Mouse (Mus musculus) limb, embryonic 12.5 days (tissue): ENCODE results near the gene Ctsl. TPM values are rescaled to one million over a fixed set of nuclear protein-coding genes. Genes with fewer than 3 reads are reported as not detected.

Experiments
- ATAC-seq: fragments of 200-750 bp; cut with Nextera tagmentation; 2 replicates; pipeline ENCODE4 v1.8.0; 2017; ENCODE audit warnings: low read depth, moderate TSS enrichment; ENCODE audit not compliant: insufficient number of reproducible peaks, insufficient read depth, low FRiP score, low TSS enrichment
- H3K27ac ChIP-seq: fragments of 300-500 bp; sonication (generic); 2 replicates; pipeline ENCODE4 v1.5.1; 2016; ENCODE audit warnings: mild to moderate bottlenecking, moderate library complexity
- H3K27me3 ChIP-seq: fragments of 300-500 bp; sonication (generic); 2 replicates; pipeline ENCODE4 v1.6.1; 2016; ENCODE audit warnings: mild to moderate bottlenecking, moderate library complexity
- H3K36me3 ChIP-seq: fragments of 300-500 bp; sonication (generic); 2 replicates; pipeline ENCODE4 v1.6.1; 2016; ENCODE audit warnings: mild to moderate bottlenecking, moderate library complexity
- H3K4me1 ChIP-seq: fragments of 300-500 bp; sonication (generic); replicated peaks from 2 replicates; pipeline ENCODE4 v1.6.1; 2016
- H3K4me2 ChIP-seq: fragments of 300-500 bp; sonication (generic); 2 replicates; pipeline ENCODE4 v1.6.1; 2016; ENCODE audit warnings: mild to moderate bottlenecking, moderate library complexity
- H3K4me3 ChIP-seq: fragments of 300-500 bp; sonication (generic); replicated peaks from 2 replicates; pipeline ENCODE4 v1.5.1; 2016; ENCODE audit warnings: mild to moderate bottlenecking
- H3K9ac ChIP-seq: fragments of 300-500 bp; sonication (generic); replicated peaks from 2 replicates; pipeline ENCODE4 v1.6.1; 2016; ENCODE audit warnings: mild to moderate bottlenecking, moderate library complexity
- H3K9me3 ChIP-seq: fragments of 300-500 bp; sonication (generic); 2 replicates; pipeline ENCODE4 v1.6.1; 2016; ENCODE audit warnings: mild to moderate bottlenecking, moderate library complexity
- WGBS: fragments of 180-500 bp; shearing (Covaris S2); methylation state at CpG from one replicate; pipeline ENCODE4 v1.1.7; 2016; 5-methylcytosine and 5-hydroxymethylcytosine counted together
- polyA plus RNA-seq: library from polyadenylated mRNA; unstranded; fragments of >200 nt; fragmentation: Nextera tagmentation; extraction: Ambion mirVana; gene quantifications from 2 replicates; pipeline ENCODE4 v1.2.1, GENCODE M21; 2016

Ctsl gene
- polyA plus RNA-seq, 1 experiment from 2014 or later, result 153 TPM

DNA sequence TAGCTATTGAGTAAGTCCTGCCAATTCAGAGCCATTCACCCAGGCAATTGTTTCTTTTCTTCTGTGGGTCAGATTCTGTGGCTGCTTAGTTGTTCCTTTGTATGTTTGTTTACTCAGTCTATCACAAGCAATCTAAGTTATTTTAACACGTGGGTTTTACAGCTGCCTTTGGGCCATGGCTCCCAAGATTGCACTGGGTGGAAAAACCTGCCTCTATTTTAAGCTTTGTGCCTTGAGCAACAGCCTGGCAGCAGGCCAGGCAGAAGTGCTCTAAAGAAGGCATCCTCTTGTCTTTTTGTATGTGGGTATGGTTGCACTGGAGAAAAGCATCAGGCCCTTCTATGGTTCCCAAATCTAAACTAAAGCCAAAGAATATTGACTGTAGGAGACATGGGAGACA, 3.0 kb upstream of the Ctsl start:
- ATAC-seq, result no peak

DNA sequence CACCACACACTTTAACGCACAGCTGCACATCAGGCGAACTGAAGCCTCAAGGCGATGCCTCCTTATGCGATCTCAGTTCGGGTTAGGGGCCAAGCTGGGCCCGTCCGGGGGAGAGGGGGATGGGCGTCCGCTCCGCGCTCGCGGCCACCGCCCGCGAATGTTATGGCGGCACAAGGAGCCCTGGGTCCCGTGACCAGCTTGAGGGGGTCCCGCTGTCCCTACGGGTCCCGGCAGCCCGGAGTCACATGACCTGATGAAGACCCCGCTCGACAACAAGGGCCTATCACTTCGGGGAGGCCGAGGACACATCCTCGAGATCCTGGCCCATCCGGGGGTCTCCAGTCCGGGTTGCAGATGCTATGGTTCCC, 901 bp downstream of the Ctsl start:
- Histone ChIP-seq H3K27ac (peak overlapping the region; percentile 80), H3K9ac (peak overlapping the region; percentile 81), H3K36me3 (peaks cover 38% of the 10 kb centered on the region), H3K4me1 (peaks cover 14% of the 10 kb centered on the region), H3K4me2 (peak overlapping the region; percentile 79), H3K27me3 (no peaks in the 10 kb centered on the region), H3K4me3 (peak overlapping the region; percentile 79), H3K9me3 (no peaks in the 10 kb centered on the region)
- ATAC-seq, result peak; percentile 82
- under 1% methylated on average over 29 of the region's 29 CpGs for whole genome bisulfite sequencing

More for the DNA sequence above, 3.0 kb upstream of the Ctsl start:
- 0 out of 2 replicates have a peak, but pooled peaks cover under 1% of the 10 kb centered on the region for H3K36me3 ChIP-seq
- no peak overlapping the region for H3K9ac ChIP-seq
- WGBS, result 18% methylated on average over 1 of the region's 1 CpGs
- peaks cover 9% of the 10 kb centered on the region for H3K4me1 ChIP-seq
- H3K27ac ChIP-seq, result no peak overlapping the region
- no peak overlapping the region for H3K4me2 ChIP-seq
- no peaks in the 10 kb centered on the region for H3K9me3 ChIP-seq
- no peaks in the 10 kb centered on the region for H3K27me3 ChIP-seq
- no peak overlapping the region for H3K4me3 ChIP-seq

DNA sequence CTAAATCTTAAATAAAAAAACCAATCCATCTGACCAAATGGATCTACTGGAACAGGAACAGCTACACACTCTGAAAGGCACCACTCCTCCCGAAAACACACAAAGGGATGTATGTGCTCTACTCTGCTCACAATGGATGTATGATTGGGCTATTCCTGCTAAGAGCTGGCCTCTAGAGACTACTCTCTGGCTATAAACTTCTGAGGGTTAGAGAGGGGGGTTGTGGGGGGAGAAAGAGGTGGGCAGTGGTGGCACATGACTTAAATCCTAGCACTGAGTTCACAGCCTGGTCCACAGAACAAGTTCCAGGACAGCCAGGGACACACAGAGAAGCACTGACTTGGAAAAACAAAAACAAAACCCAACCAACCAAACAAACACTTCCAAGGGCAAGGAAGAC, 2.1 kb downstream of the Ctsl start:
- Histone ChIP-seq H3K27me3 (no peaks in the 10 kb centered on the region), H3K27ac (no peak overlapping the region), H3K4me2 (peak overlapping the region; percentile 79), H3K4me1 (peaks cover 14% of the 10 kb centered on the region), H3K9ac (no peak overlapping the region), H3K9me3 (no peaks in the 10 kb centered on the region), H3K36me3 (peaks cover 50% of the 10 kb centered on the region), H3K4me3 (peak overlapping the region; percentile 79)
- no peak for ATAC-seq
- WGBS, result 79% methylated on average over 1 of the region's 1 CpGs

DNA sequence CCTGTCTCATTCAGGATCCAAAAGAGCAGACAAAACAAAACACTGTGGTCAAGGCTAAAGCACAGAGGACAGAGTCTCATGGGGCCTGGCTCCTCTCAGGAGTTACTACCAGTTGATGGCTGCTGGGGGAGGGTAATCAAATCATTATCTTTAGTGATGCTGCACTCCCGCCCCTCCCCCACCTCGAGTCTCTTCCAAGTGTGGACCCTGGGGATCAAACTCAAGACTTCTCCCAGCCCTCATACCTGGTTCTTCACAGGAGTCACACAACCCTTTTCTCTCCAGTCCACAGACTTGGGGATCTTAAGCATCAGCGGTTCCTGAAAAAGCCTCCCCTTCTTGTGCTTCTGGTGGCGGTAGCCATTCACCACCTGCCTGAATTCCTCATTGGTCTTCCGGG, 3.1 kb downstream of the Ctsl start:
- H3K9me3 ChIP-seq, result no peaks in the 10 kb centered on the region
- no peak overlapping the region for H3K9ac ChIP-seq
- peaks cover 14% of the 10 kb centered on the region for H3K4me1 ChIP-seq
- H3K27me3 ChIP-seq, result no peaks in the 10 kb centered on the region
- no peak overlapping the region for H3K4me2 ChIP-seq
- H3K4me3 ChIP-seq, result no peak overlapping the region
- H3K27ac ChIP-seq, result no peak overlapping the region
- ATAC-seq, result no peak
- 94% methylated on average over 5 of the region's 5 CpGs for WGBS
- peaks cover 55% of the 10 kb centered on the region for H3K36me3 ChIP-seq

DNA sequence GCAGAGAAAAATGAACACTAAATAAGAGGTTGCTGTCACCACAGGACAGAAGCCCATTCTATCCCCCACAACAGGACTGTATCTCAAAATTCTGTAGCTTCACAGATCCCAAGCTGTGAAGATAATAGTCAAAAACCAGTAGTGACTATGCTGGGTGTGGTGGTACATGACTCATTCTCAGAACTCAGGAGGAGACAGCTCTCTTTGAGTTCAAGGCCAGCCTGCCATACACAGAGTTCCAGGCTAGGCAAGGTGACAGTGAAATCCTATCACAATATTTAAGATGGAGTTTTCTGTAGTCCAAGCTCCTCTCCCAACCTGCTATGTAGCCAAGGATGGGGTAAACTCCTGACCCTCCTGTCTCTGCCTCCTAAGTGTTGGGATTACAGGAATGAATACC, 5.4 kb downstream of the Ctsl start:
- H3K4me1 ChIP-seq, result peaks cover 14% of the 10 kb centered on the region
- ATAC-seq, result no peak
- H3K27ac ChIP-seq, result no peak overlapping the region
- H3K4me2 ChIP-seq, result no peak overlapping the region
- H3K27me3 ChIP-seq, result no peaks in the 10 kb centered on the region
- H3K9me3 ChIP-seq, result no peaks in the 10 kb centered on the region
- H3K9ac ChIP-seq, result no peak overlapping the region
- no peak overlapping the region for H3K4me3 ChIP-seq
- peaks cover 62% of the 10 kb centered on the region for H3K36me3 ChIP-seq

DNA sequence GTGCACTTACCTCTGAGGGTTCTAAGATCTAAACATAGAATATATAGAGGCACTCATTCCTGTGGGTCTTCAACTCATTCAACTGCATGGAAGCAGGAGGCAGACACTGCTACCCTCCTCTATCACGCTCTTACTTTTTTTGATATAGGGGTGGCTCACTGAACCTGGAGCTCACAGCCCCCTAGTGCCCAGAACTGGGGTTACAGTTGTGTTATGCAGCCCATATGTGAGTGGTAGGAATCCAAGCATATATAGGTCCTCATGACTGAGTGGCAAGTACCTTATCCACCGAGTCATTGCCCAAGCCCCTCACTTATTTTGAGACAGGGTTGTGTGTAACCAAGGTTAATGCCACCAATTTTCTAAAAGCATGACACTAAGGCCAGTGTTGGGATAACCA, 6.4 kb downstream of the Ctsl start:
- H3K27me3 ChIP-seq, result no peaks in the 10 kb centered on the region
- H3K4me2 ChIP-seq, result no peak overlapping the region
- H3K9me3 ChIP-seq, result no peaks in the 10 kb centered on the region
- H3K4me3 ChIP-seq, result no peak overlapping the region
- no peak for ATAC-seq
- peaks cover 11% of the 10 kb centered on the region for H3K4me1 ChIP-seq
- WGBS, result 74% methylated on average over 2 of the region's 2 CpGs
- H3K36me3 ChIP-seq, result peaks cover 62% of the 10 kb centered on the region
- no peak overlapping the region for H3K9ac ChIP-seq
- no peak overlapping the region for H3K27ac ChIP-seq

DNA sequence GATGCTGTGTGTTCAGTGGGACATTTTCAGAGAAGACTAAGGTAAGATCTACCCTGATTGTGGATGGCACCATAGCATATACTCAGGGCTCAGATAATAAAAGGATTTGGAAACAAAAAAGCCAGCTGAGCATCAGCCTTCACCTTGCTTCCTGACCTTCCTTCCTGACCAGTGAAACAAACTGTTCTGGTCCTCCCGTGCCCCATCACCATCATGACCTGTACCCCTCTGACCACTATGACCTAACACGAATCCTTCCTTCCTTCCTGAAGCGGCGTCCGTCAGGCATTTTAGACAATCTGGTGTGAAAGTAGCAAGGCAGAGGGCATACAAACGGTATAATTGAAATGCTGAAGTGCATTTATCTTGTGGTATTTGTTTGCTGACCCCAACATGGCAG, 8.6 kb downstream of the Ctsl start:
- H3K4me3 ChIP-seq, result no peak overlapping the region
- no peaks in the 10 kb centered on the region for H3K4me1 ChIP-seq
- ATAC-seq, result no peak
- H3K27ac ChIP-seq, result no peak overlapping the region
- H3K27me3 ChIP-seq, result no peaks in the 10 kb centered on the region
- WGBS, result 89% methylated on average over 6 of the region's 6 CpGs
- peaks cover 48% of the 10 kb centered on the region for H3K36me3 ChIP-seq
- no peaks in the 10 kb centered on the region for H3K9me3 ChIP-seq
- H3K9ac ChIP-seq, result no peak overlapping the region
- H3K4me2 ChIP-seq, result no peak overlapping the region

DNA sequence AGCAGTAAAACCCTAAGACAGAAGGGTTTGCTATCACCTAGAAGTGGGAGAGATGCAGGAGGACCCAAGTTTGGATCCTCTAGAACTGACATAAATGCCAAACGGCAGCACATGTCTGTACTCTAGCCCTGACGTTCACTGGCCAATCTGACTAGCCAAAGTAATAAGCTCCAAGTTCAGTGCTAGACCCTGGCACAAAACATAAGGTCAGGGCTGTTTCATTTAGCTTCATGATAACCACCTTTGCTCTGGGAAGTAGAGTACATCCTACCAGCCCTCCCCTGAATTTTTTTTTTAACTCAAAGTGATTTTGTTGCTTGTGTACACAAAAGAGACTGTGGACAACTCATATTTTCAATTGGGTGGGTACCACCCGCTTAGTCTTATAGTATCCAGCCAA, 9.7 kb downstream of the Ctsl start:
- Histone ChIP-seq H3K4me1 (no peaks in the 10 kb centered on the region), H3K9me3 (no peaks in the 10 kb centered on the region), H3K27ac (no peak overlapping the region), H3K9ac (no peak overlapping the region), H3K36me3 (peaks cover 37% of the 10 kb centered on the region), H3K4me3 (no peak overlapping the region), H3K4me2 (no peak overlapping the region), H3K27me3 (no peaks in the 10 kb centered on the region)
- ATAC-seq, result no peak
- WGBS, result 90% methylated on average over 3 of the region's 3 CpGs

DNA sequence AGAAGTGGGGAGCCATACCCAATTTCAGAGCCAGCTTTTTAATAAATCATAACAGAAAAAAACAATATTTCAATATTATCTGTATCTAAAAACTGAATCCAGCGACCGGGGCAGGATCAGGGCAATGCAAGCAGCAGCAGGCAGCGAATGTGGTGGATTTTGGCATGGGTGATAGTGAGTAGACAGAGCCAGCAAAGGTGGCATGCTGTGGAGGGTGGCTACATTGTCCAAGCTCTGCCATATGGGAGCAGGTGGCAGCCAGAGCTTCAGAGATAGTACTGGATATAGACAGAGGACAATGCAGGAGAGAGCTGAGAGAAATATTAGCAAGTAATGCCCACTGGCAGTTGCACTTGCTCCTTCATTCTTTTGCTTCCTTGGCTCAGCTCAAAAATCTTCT, 11.0 kb downstream of the Ctsl start:
- 92% methylated on average over 3 of the region's 3 CpGs for WGBS
- Histone ChIP-seq H3K27ac (no peak overlapping the region), H3K9me3 (no peaks in the 10 kb centered on the region), H3K9ac (no peak overlapping the region), H3K4me1 (no peaks in the 10 kb centered on the region), H3K36me3 (peaks cover 23% of the 10 kb centered on the region), H3K4me3 (no peak overlapping the region), H3K4me2 (no peak overlapping the region), H3K27me3 (no peaks in the 10 kb centered on the region)
- no peak for ATAC-seq

DNA sequence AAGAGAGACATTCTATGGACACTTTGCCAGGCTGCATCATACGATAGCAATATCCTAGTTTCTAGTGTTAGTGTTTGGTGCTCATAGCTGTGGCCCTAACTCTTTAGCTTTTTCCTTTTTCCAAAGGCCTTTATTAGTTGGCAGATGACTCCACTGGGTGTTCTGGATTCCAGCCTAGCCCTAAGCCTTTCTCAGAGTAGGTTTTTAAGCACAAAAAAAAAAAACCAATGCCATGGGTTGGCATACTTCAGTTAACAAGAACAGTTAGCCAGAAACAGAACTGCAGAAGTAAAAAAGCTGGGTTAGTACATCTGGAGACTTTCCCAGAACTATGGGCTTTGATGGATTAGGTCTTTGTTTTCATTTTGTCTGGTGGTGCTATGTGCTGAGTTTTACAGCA, 12.2 kb downstream of the Ctsl start:
- H3K4me1 ChIP-seq, result no peaks in the 10 kb centered on the region
- peaks cover 11% of the 10 kb centered on the region for H3K36me3 ChIP-seq
- H3K4me3 ChIP-seq, result no peak overlapping the region
- no peak for ATAC-seq
- no peak overlapping the region for H3K27ac ChIP-seq
- no peaks in the 10 kb centered on the region for H3K27me3 ChIP-seq
- no peak overlapping the region for H3K9ac ChIP-seq
- WGBS, result 87% methylated on average over 1 of the region's 1 CpGs
- no peaks in the 10 kb centered on the region for H3K9me3 ChIP-seq
- H3K4me2 ChIP-seq, result no peak overlapping the region

DNA sequence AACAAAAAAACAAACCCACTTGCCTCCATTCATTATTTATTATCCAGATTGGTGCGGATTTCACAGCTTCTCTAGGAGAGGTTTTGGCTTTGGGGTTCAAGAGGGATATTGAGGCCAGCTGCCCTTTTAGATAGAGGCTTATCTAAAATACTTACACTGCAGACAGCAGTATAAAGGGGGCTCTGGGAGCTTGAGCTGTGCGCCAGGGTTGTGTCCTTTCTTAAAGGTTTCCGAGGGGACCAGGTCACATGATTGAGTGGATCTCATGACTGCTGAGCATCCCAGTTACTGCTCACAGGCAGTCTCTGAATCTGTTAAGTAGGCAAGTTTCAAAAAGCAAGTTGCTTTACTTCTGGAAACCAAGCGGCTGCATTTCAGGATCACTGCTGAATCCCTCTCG, 13.3 kb downstream of the Ctsl start:
- Histone ChIP-seq H3K9ac (no peak overlapping the region), H3K27ac (no peak overlapping the region), H3K4me1 (no peaks in the 10 kb centered on the region), H3K4me2 (no peak overlapping the region), H3K27me3 (no peaks in the 10 kb centered on the region), H3K36me3 (peaks cover 5% of the 10 kb centered on the region; the same call in 1 of the 2 replicates), H3K9me3 (no peaks in the 10 kb centered on the region), H3K4me3 (no peak overlapping the region)
- ATAC-seq, result no peak
- 75% methylated on average over 5 of the region's 5 CpGs for WGBS

DNA sequence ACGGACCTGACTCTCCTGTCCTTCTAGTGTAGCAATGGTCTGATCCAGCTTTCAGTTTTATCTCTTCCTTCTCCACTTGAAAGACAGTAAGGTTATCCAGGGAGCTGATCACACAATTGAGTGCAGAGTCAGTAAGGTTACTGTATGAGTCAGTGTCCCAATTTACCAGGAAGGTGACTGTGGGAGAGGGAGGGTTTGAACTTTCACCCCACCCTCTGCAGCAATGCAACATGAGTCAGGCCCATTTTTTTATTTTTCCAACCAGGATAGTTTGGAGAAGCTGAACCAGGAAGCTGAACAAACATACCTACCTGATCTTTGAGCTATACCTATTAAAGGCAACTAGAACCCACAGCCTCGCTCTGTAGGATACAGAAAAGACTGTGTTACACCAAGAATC, 21.2 kb downstream of the Ctsl start:
- Histone ChIP-seq H3K9ac (no peak overlapping the region), H3K27ac (no peak overlapping the region), H3K9me3 (no peaks in the 10 kb centered on the region), H3K36me3 (no peaks in the 10 kb centered on the region), H3K4me3 (no peak overlapping the region), H3K4me2 (no peak overlapping the region), H3K4me1 (no peaks in the 10 kb centered on the region), H3K27me3 (no peaks in the 10 kb centered on the region)
- no peak for ATAC-seq
- WGBS, result 84% methylated on average over 2 of the region's 2 CpGs
